Mouse (Mus musculus): ENCODE data around the gene Ntrk3. TPM values are rescaled to one million over a fixed set of nuclear protein-coding genes. Genes with fewer than 3 reads are reported as not detected.
A peak's percentile ranks its signal among the peaks of the same experiment; 100 is the strongest.

Gene Ntrk3
- polyA plus RNA-seq, 1 experiment, result 6.1 TPM

GRCm38 (mm10) chr7:78568411-78569254, 169.2 kb downstream of the Ntrk3 start:
- DNase-seq, result peak; percentile 27
- WGBS, result 15% methylated on average over 16 of the region's 16 CpGs
- H3K4me1 ChIP-seq (ENCODE audit: control insufficient read depth, insufficient read depth, low read length), result 0 out of 2 replicates have a peak, but pooled peaks cover 3% of the 10 kb centered on the region
- TF ChIP-seq CTCF (IDR thresholded peaks at IDR 0.05; ENCODE audit: insufficient read depth, low read length) (peak; percentile 79), POLR2A (IDR thresholded peaks at IDR 0.05; ENCODE audit: borderline replicate concordance, extremely low read depth, low read depth, low read length) (no peak)
- H3K4me3 ChIP-seq (replicated peaks; ENCODE audit: extremely low read depth, low read depth, low read length), result no peak overlapping the region

GRCm38 (mm10) chr7:78566617-78567016, 171.2 kb downstream of the Ntrk3 start:
- WGBS, result 49% methylated on average over 3 of the region's 3 CpGs
- TF ChIP-seq CTCF (IDR thresholded peaks at IDR 0.05; ENCODE audit: insufficient read depth, low read length) (peak; percentile 39; the same call in 1 of the 2 replicates), POLR2A (IDR thresholded peaks at IDR 0.05; ENCODE audit: borderline replicate concordance, extremely low read depth, low read depth, low read length) (no peak)
- H3K4me1 ChIP-seq (ENCODE audit: control insufficient read depth, insufficient read depth, low read length), result 0 out of 2 replicates have a peak, but pooled peaks cover 3% of the 10 kb centered on the region
- H3K4me3 ChIP-seq (replicated peaks; ENCODE audit: extremely low read depth, low read depth, low read length), result no peak overlapping the region
- DNase-seq, result no peak

- Histone ChIP-seq H3K4me3 (replicated peaks; ENCODE audit: extremely low read depth, low read depth, low read length) (no peak overlapping the region), H3K4me1 (ENCODE audit: control insufficient read depth, insufficient read depth, low read length) (0 out of 2 replicates have a peak, but pooled peaks cover 3% of the 10 kb centered on the region)
- DNase-seq, result no peak
- TF ChIP-seq POLR2A (IDR thresholded peaks at IDR 0.05; ENCODE audit: borderline replicate concordance, extremely low read depth, low read depth, low read length) (no peak), CTCF (IDR thresholded peaks at IDR 0.05; ENCODE audit: insufficient read depth, low read length) (no peak)
- WGBS, result 89% methylated on average over 3 of the region's 3 CpGs
Measured at GRCm38 (mm10) chr7:78565386-78565785, 172.4 kb downstream of the Ntrk3 start.

- H3K4me3 ChIP-seq (replicated peaks; ENCODE audit: extremely low read depth, low read depth, low read length), result no peak overlapping the region
- no peak for DNase-seq
- WGBS, result 73% methylated on average over 5 of the region's 5 CpGs
- H3K4me1 ChIP-seq (ENCODE audit: control insufficient read depth, insufficient read depth, low read length), result no peaks in the 10 kb centered on the region
- TF ChIP-seq CTCF (IDR thresholded peaks at IDR 0.05; ENCODE audit: insufficient read depth, low read length) (no peak), POLR2A (IDR thresholded peaks at IDR 0.05; ENCODE audit: borderline replicate concordance, extremely low read depth, low read depth, low read length) (no peak)
Measured at GRCm38 (mm10) chr7:78558503-78558902, 179.3 kb downstream of the Ntrk3 start.

- H3K4me1 ChIP-seq (ENCODE audit: control insufficient read depth, insufficient read depth, low read length), result no peaks in the 10 kb centered on the region
- TF ChIP-seq POLR2A (IDR thresholded peaks at IDR 0.05; ENCODE audit: borderline replicate concordance, extremely low read depth, low read depth, low read length), result no peak
- TF ChIP-seq CTCF (IDR thresholded peaks at IDR 0.05; ENCODE audit: insufficient read depth, low read length), result no peak
- no peak for DNase-seq
- H3K4me3 ChIP-seq (replicated peaks; ENCODE audit: extremely low read depth, low read depth, low read length), result no peak overlapping the region
- 84% methylated on average over 5 of the region's 5 CpGs for WGBS
Measured at GRCm38 (mm10) chr7:78555532-78555931, 182.3 kb downstream of the Ntrk3 start.

GRCm38 (mm10) chr7:78549461-78549860, 188.4 kb downstream of the Ntrk3 start:
- no peaks in the 10 kb centered on the region for H3K4me1 ChIP-seq (ENCODE audit: control insufficient read depth, insufficient read depth, low read length)
- 81% methylated on average over 8 of the region's 8 CpGs for WGBS
- no peak for TF ChIP-seq POLR2A (IDR thresholded peaks at IDR 0.05; ENCODE audit: borderline replicate concordance, extremely low read depth, low read depth, low read length)
- TF ChIP-seq CTCF (IDR thresholded peaks at IDR 0.05; ENCODE audit: insufficient read depth, low read length), result no peak
- DNase-seq, result no peak
- no peak overlapping the region for H3K4me3 ChIP-seq (replicated peaks; ENCODE audit: extremely low read depth, low read depth, low read length)

GRCm38 (mm10) chr7:78548721-78549120, 189.1 kb downstream of the Ntrk3 start:
- 70% methylated on average over 5 of the region's 5 CpGs for WGBS
- TF ChIP-seq POLR2A (IDR thresholded peaks at IDR 0.05; ENCODE audit: borderline replicate concordance, extremely low read depth, low read depth, low read length), result no peak
- Histone ChIP-seq H3K4me1 (ENCODE audit: control insufficient read depth, insufficient read depth, low read length) (no peaks in the 10 kb centered on the region), H3K4me3 (replicated peaks; ENCODE audit: extremely low read depth, low read depth, low read length) (no peak overlapping the region)
- no peak for DNase-seq

- Histone ChIP-seq H3K4me1 (ENCODE audit: control insufficient read depth, insufficient read depth, low read length) (no peaks in the 10 kb centered on the region), H3K4me3 (replicated peaks; ENCODE audit: extremely low read depth, low read depth, low read length) (no peak overlapping the region)
- TF ChIP-seq CTCF (IDR thresholded peaks at IDR 0.05; ENCODE audit: insufficient read depth, low read length), result no peak
- no peak for TF ChIP-seq POLR2A (IDR thresholded peaks at IDR 0.05; ENCODE audit: borderline replicate concordance, extremely low read depth, low read depth, low read length)
- 68% methylated on average over 10 of the region's 10 CpGs for WGBS
- no peak for DNase-seq
Measured at GRCm38 (mm10) chr7:78546551-78546950, 191.3 kb downstream of the Ntrk3 start.

GRCm38 (mm10) chr7:78542468-78542867, 195.3 kb downstream of the Ntrk3 start:
- 48% methylated on average over 4 of the region's 4 CpGs for WGBS
- no peak overlapping the region for H3K4me3 ChIP-seq (replicated peaks; ENCODE audit: extremely low read depth, low read depth, low read length)

GRCm38 (mm10) chr7:78530286-78530685, 207.5 kb downstream of the Ntrk3 start:
- no peak for DNase-seq
- Histone ChIP-seq H3K4me3 (replicated peaks; ENCODE audit: extremely low read depth, low read depth, low read length) (no peak overlapping the region), H3K4me1 (ENCODE audit: control insufficient read depth, insufficient read depth, low read length) (no peaks in the 10 kb centered on the region)
- TF ChIP-seq CTCF (IDR thresholded peaks at IDR 0.05; ENCODE audit: insufficient read depth, low read length), result no peak
- no peak for TF ChIP-seq POLR2A (IDR thresholded peaks at IDR 0.05; ENCODE audit: borderline replicate concordance, extremely low read depth, low read depth, low read length)
- WGBS, result 21% methylated on average over 6 of the region's 6 CpGs

More at GRCm38 (mm10) chr7:78542468-78542867, 195.3 kb downstream of the Ntrk3 start:
- TF ChIP-seq POLR2A (IDR thresholded peaks at IDR 0.05; ENCODE audit: borderline replicate concordance, extremely low read depth, low read depth, low read length) (no peak), CTCF (IDR thresholded peaks at IDR 0.05; ENCODE audit: insufficient read depth, low read length) (no peak)
- no peak for DNase-seq
- H3K4me1 ChIP-seq (ENCODE audit: control insufficient read depth, insufficient read depth, low read length), result no peaks in the 10 kb centered on the region

Measured in lung, adult 2 months (tissue).